Mouse (Mus musculus): ENCODE measurements around the gene Vpreb1. TPM values are rescaled to one million over a fixed set of nuclear protein-coding genes. Genes with fewer than 3 reads are reported as not detected.

Vpreb1 gene
- total and polyA plus RNA-seq, 2 experiments from 2014 or later, result 0.95 to 0.97 TPM

- H3K4me1 ChIP-seq (ENCODE audit: insufficient read depth), result no peaks in the 10 kb centered on the region
- no peak for TF ChIP-seq CTCF (IDR thresholded peaks at IDR 0.05; ENCODE audit: low read depth)
- no peaks in the 10 kb centered on the region for H3K9me3 ChIP-seq (ENCODE audit: low read length)
- H3K4me2 ChIP-seq (ENCODE audit: low read depth), result no peak overlapping the region
- H3K36me3 ChIP-seq (ENCODE audit: insufficient read depth), result no peaks in the 10 kb centered on the region
- H3K27ac ChIP-seq (ENCODE audit: low read depth, low read length), result no peak overlapping the region
- DNase-seq (no peak), ATAC-seq (no peak)
- H3K4me3 ChIP-seq (ENCODE audit: low read depth, low read length), result no peak overlapping the region
- H3K27me3 ChIP-seq (ENCODE audit: insufficient read depth, low read length), result no peaks in the 10 kb centered on the region
- WGBS, result 94% methylated on average over 1 of the region's 1 CpGs
- no peak overlapping the region for H3K9ac ChIP-seq
Measured at GRCm38 (mm10) chr16:16855541-16855940, 15.1 kb downstream of the Vpreb1 start.

GRCm38 (mm10) chr16:16854836-16855235 is 15.8 kb downstream of the Vpreb1 start:
- Histone ChIP-seq H3K4me3 (ENCODE audit: low read depth, low read length) (no peak overlapping the region), H3K27ac (ENCODE audit: low read depth, low read length) (no peak overlapping the region), H3K36me3 (ENCODE audit: insufficient read depth) (no peaks in the 10 kb centered on the region), H3K4me2 (ENCODE audit: low read depth) (no peak overlapping the region), H3K4me1 (ENCODE audit: insufficient read depth) (no peaks in the 10 kb centered on the region), H3K27me3 (ENCODE audit: insufficient read depth, low read length) (no peaks in the 10 kb centered on the region), H3K9me3 (ENCODE audit: low read length) (no peaks in the 10 kb centered on the region), H3K9ac (no peak overlapping the region)
- DNase-seq, result no peak
- no peak for ATAC-seq
- TF ChIP-seq CTCF (IDR thresholded peaks at IDR 0.05; ENCODE audit: low read depth), result peak; percentile 31
- 33% methylated on average over 6 of the region's 6 CpGs for WGBS

DNA sequence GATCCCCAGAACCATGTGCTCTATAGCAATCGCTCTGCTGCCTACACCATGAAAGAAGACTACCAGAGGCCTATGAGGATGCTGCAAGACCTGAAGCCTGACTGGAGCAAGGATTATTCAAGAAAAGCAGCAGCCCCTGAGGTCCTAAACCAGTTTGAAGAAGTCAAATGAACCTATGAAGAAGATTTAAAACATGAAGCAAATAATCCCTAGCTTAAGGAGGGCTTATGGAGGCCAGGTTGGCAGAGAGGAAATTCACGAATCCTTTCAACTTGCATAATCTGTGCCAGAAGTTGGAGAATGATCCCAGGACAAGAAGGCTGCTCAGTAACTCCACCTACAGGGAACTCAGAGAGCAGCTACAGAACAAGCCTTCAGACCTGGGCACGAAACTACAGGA is 18.2 kb downstream of the Vpreb1 start:
- no peak for DNase-seq
- Histone ChIP-seq H3K27ac (ENCODE audit: low read depth, low read length) (no peak overlapping the region), H3K4me3 (ENCODE audit: low read depth, low read length) (no peak overlapping the region), H3K4me1 (ENCODE audit: insufficient read depth) (no peaks in the 10 kb centered on the region), H3K36me3 (ENCODE audit: insufficient read depth) (no peaks in the 10 kb centered on the region), H3K4me2 (ENCODE audit: low read depth) (no peak overlapping the region), H3K9ac (no peak overlapping the region), H3K27me3 (ENCODE audit: insufficient read depth, low read length) (no peaks in the 10 kb centered on the region), H3K9me3 (ENCODE audit: low read length) (no peaks in the 10 kb centered on the region)
- no peak for ATAC-seq
- WGBS, result 79% methylated on average over 3 of the region's 3 CpGs
- no peak for TF ChIP-seq CTCF (IDR thresholded peaks at IDR 0.05; ENCODE audit: low read depth)

DNA sequence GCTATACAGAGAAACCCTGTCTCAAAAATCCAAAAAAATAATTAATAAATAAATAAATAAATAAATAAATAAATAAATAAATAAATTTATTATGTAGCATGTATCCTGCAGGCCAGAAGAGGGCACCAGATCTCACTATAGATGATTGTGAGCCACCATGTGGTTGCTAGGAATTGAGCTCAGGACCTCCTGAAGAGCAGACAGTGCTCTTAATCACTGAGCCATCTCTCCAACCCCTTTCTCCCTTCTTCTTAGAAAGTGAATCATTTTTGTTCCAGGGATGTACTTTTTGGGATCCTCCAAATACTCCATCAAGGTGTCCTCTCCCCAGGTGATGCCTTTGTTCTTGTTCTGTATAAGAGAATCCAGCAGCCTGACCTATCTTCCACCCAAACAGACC is 21.4 kb downstream of the Vpreb1 start:
- H3K4me1 ChIP-seq (ENCODE audit: insufficient read depth), result no peaks in the 10 kb centered on the region
- no peak overlapping the region for H3K4me3 ChIP-seq (ENCODE audit: low read depth, low read length)
- DNase-seq (no peak), ATAC-seq (no peak)
- TF ChIP-seq CTCF (IDR thresholded peaks at IDR 0.05; ENCODE audit: low read depth), result no peak
- H3K4me2 ChIP-seq (ENCODE audit: low read depth), result no peak overlapping the region
- no peaks in the 10 kb centered on the region for H3K9me3 ChIP-seq (ENCODE audit: low read length)
- no peak overlapping the region for H3K27ac ChIP-seq (ENCODE audit: low read depth, low read length)
- H3K9ac ChIP-seq, result no peak overlapping the region
- H3K27me3 ChIP-seq (ENCODE audit: insufficient read depth, low read length), result no peaks in the 10 kb centered on the region
- no peaks in the 10 kb centered on the region for H3K36me3 ChIP-seq (ENCODE audit: insufficient read depth)

- Histone ChIP-seq H3K36me3 (ENCODE audit: insufficient read depth) (no peaks in the 10 kb centered on the region), H3K4me1 (ENCODE audit: insufficient read depth) (no peaks in the 10 kb centered on the region), H3K4me3 (ENCODE audit: low read depth, low read length) (peak overlapping the region; percentile 57), H3K27ac (ENCODE audit: low read depth, low read length) (no peak overlapping the region), H3K9me3 (ENCODE audit: low read length) (no peaks in the 10 kb centered on the region), H3K4me2 (ENCODE audit: low read depth) (peak overlapping the region; percentile 76; the same call in 1 of the 2 replicates), H3K27me3 (ENCODE audit: insufficient read depth, low read length) (no peaks in the 10 kb centered on the region), H3K9ac (no peak overlapping the region)
- WGBS, result 84% methylated on average over 3 of the region's 3 CpGs
- ATAC-seq (0 out of 2 replicates have a peak, but pooled peaks have one; percentile 0), DNase-seq (no peak)
- no peak for TF ChIP-seq CTCF (IDR thresholded peaks at IDR 0.05; ENCODE audit: low read depth)
Measured at GRCm38 (mm10) chr16:16829671-16830070, 41.0 kb downstream of the Vpreb1 start.

GRCm38 (mm10) chr16:16828757-16829615 is 41.7 kb downstream of the Vpreb1 start, which contains the start of gene Spag6l:
Gene Spag6l, minus strand, starts transcription at chr16:16829456.
- peak within 1 kb of the TSS; percentile 76 for H3K4me2 ChIP-seq (ENCODE audit: low read depth)
- H3K27ac ChIP-seq (ENCODE audit: low read depth, low read length), result 0 out of 2 replicates have a peak within 1 kb of the TSS, but pooled peaks have one; percentile 21
- no peaks in the 10 kb centered on the region for H3K27me3 ChIP-seq (ENCODE audit: insufficient read depth, low read length)
- H3K36me3 ChIP-seq (ENCODE audit: insufficient read depth), result no peaks in the 10 kb centered on the region
- H3K9me3 ChIP-seq (ENCODE audit: low read length), result no peaks in the 10 kb centered on the region
- peak within 1 kb of the TSS; percentile 57 for H3K4me3 ChIP-seq (ENCODE audit: low read depth, low read length)
- ATAC-seq (peak; percentile 98), DNase-seq (peak; percentile 87)
- no peaks in the 10 kb centered on the region for H3K4me1 ChIP-seq (ENCODE audit: insufficient read depth)
- 7% methylated on average over 33 of the region's 33 CpGs for WGBS
- TF ChIP-seq CTCF (IDR thresholded peaks at IDR 0.05; ENCODE audit: low read depth), result peak; percentile 68
- peak within 1 kb of the TSS; percentile 63 for H3K9ac ChIP-seq

- no peak for TF ChIP-seq CTCF (IDR thresholded peaks at IDR 0.05; ENCODE audit: low read depth)
- Histone ChIP-seq H3K4me2 (ENCODE audit: low read depth) (no peak overlapping the region), H3K36me3 (ENCODE audit: insufficient read depth) (no peaks in the 10 kb centered on the region), H3K27ac (ENCODE audit: low read depth, low read length) (no peak overlapping the region), H3K9ac (no peak overlapping the region), H3K9me3 (ENCODE audit: low read length) (no peaks in the 10 kb centered on the region), H3K4me3 (ENCODE audit: low read depth, low read length) (no peak overlapping the region), H3K27me3 (ENCODE audit: insufficient read depth, low read length) (no peaks in the 10 kb centered on the region), H3K4me1 (ENCODE audit: insufficient read depth) (no peaks in the 10 kb centered on the region)
- DNase-seq (no peak), ATAC-seq (no peak)
- 73% methylated on average over 2 of the region's 2 CpGs for WGBS
Measured at GRCm38 (mm10) chr16:16826223-16826622, 44.4 kb downstream of the Vpreb1 start.
